Mouse (Mus musculus): ENCODE measurements at regions not wholly inside any gene's neighbourhood (a gene's known extent, or its start where the extent isn't known, plus 50 kb on each side); places are given as distances from the start of the nearest gene placed in this dataset.

GRCm38 (mm10) chr11:112878436-112878835 lies 96.4 kb downstream of the Sox9 start:
- no peak overlapping the region for H3K4me3 ChIP-seq (replicated peaks; ENCODE audit: extremely low read depth, low read depth, low read length)
- DNase-seq, result no peak
- TF ChIP-seq CTCF (IDR thresholded peaks at IDR 0.05; ENCODE audit: insufficient read depth, low read length), result no peak
- no peak for TF ChIP-seq POLR2A (IDR thresholded peaks at IDR 0.05; ENCODE audit: borderline replicate concordance, extremely low read depth, low read depth, low read length)
- no peaks in the 10 kb centered on the region; the same call in 1 of the 2 replicates for H3K4me1 ChIP-seq (ENCODE audit: control insufficient read depth, insufficient read depth, low read length)

GRCm38 (mm10) chr11:112880736-112881135 lies 98.7 kb downstream of the Sox9 start:
- no peaks in the 10 kb centered on the region for H3K4me1 ChIP-seq (ENCODE audit: control insufficient read depth, insufficient read depth, low read length)
- DNase-seq, result no peak
- 72% methylated on average over 3 of the region's 3 CpGs for WGBS
- TF ChIP-seq CTCF (IDR thresholded peaks at IDR 0.05; ENCODE audit: insufficient read depth, low read length) (no peak), POLR2A (IDR thresholded peaks at IDR 0.05; ENCODE audit: borderline replicate concordance, extremely low read depth, low read depth, low read length) (no peak)
- H3K4me3 ChIP-seq (replicated peaks; ENCODE audit: extremely low read depth, low read depth, low read length), result no peak overlapping the region

- Histone ChIP-seq H3K4me1 (ENCODE audit: control insufficient read depth, insufficient read depth, low read length) (no peaks in the 10 kb centered on the region), H3K4me3 (replicated peaks; ENCODE audit: extremely low read depth, low read depth, low read length) (no peak overlapping the region)
- TF ChIP-seq CTCF (IDR thresholded peaks at IDR 0.05; ENCODE audit: insufficient read depth, low read length) (no peak), POLR2A (IDR thresholded peaks at IDR 0.05; ENCODE audit: borderline replicate concordance, extremely low read depth, low read depth, low read length) (no peak)
- 66% methylated on average over 9 of the region's 9 CpGs for WGBS
- no peak for DNase-seq
These were observed 103.4 kb downstream of the Sox9 start for GRCm38 (mm10) chr11:112885336-112885940.

GRCm38 (mm10) chr11:112886139-112886538 lies 104.1 kb downstream of the Sox9 start:
- 81% methylated on average over 16 of the region's 16 CpGs for WGBS
- Histone ChIP-seq H3K4me3 (replicated peaks; ENCODE audit: extremely low read depth, low read depth, low read length) (no peak overlapping the region), H3K4me1 (ENCODE audit: control insufficient read depth, insufficient read depth, low read length) (no peaks in the 10 kb centered on the region)
- TF ChIP-seq POLR2A (IDR thresholded peaks at IDR 0.05; ENCODE audit: borderline replicate concordance, extremely low read depth, low read depth, low read length) (no peak), CTCF (IDR thresholded peaks at IDR 0.05; ENCODE audit: insufficient read depth, low read length) (no peak)
- no peak for DNase-seq

- Histone ChIP-seq H3K4me3 (replicated peaks; ENCODE audit: extremely low read depth, low read depth, low read length) (no peak overlapping the region), H3K4me1 (ENCODE audit: control insufficient read depth, insufficient read depth, low read length) (no peaks in the 10 kb centered on the region)
- TF ChIP-seq CTCF (IDR thresholded peaks at IDR 0.05; ENCODE audit: insufficient read depth, low read length) (no peak), POLR2A (IDR thresholded peaks at IDR 0.05; ENCODE audit: borderline replicate concordance, extremely low read depth, low read depth, low read length) (no peak)
- WGBS, result 91% methylated on average over 6 of the region's 6 CpGs
- DNase-seq, result no peak
These were observed 107.7 kb downstream of the Sox9 start for GRCm38 (mm10) chr11:112889760-112890159.

- no peak overlapping the region for H3K4me3 ChIP-seq (replicated peaks; ENCODE audit: extremely low read depth, low read depth, low read length)
- DNase-seq, result no peak
- 82% methylated on average over 2 of the region's 2 CpGs for WGBS
- TF ChIP-seq CTCF (IDR thresholded peaks at IDR 0.05; ENCODE audit: insufficient read depth, low read length) (no peak), POLR2A (IDR thresholded peaks at IDR 0.05; ENCODE audit: borderline replicate concordance, extremely low read depth, low read depth, low read length) (no peak)
- H3K4me1 ChIP-seq (ENCODE audit: control insufficient read depth, insufficient read depth, low read length), result no peaks in the 10 kb centered on the region
These were observed 115.6 kb downstream of the Sox9 start for GRCm38 (mm10) chr11:112897597-112897996.

GRCm38 (mm10) chr11:112902618-112903017 lies 120.6 kb downstream of the Sox9 start:
- Histone ChIP-seq H3K4me3 (replicated peaks; ENCODE audit: extremely low read depth, low read depth, low read length) (no peak overlapping the region), H3K4me1 (ENCODE audit: control insufficient read depth, insufficient read depth, low read length) (no peaks in the 10 kb centered on the region)
- no peak for DNase-seq
- WGBS, result 81% methylated on average over 3 of the region's 3 CpGs
- no peak for TF ChIP-seq POLR2A (IDR thresholded peaks at IDR 0.05; ENCODE audit: borderline replicate concordance, extremely low read depth, low read depth, low read length)
- TF ChIP-seq CTCF (IDR thresholded peaks at IDR 0.05; ENCODE audit: insufficient read depth, low read length), result no peak

- TF ChIP-seq CTCF (IDR thresholded peaks at IDR 0.05; ENCODE audit: insufficient read depth, low read length) (no peak), POLR2A (IDR thresholded peaks at IDR 0.05; ENCODE audit: borderline replicate concordance, extremely low read depth, low read depth, low read length) (no peak)
- 76% methylated on average over 5 of the region's 5 CpGs for WGBS
- no peaks in the 10 kb centered on the region for H3K4me1 ChIP-seq (ENCODE audit: control insufficient read depth, insufficient read depth, low read length)
- H3K4me3 ChIP-seq (replicated peaks; ENCODE audit: extremely low read depth, low read depth, low read length), result no peak overlapping the region
- no peak for DNase-seq
These were observed 128.3 kb downstream of the Sox9 start for GRCm38 (mm10) chr11:112910309-112910708.

GRCm38 (mm10) chr11:112912875-112913274 lies 130.9 kb downstream of the Sox9 start:
- no peak for TF ChIP-seq CTCF (IDR thresholded peaks at IDR 0.05; ENCODE audit: insufficient read depth, low read length)
- TF ChIP-seq POLR2A (IDR thresholded peaks at IDR 0.05; ENCODE audit: borderline replicate concordance, extremely low read depth, low read depth, low read length), result no peak
- DNase-seq, result no peak
- H3K4me1 ChIP-seq (ENCODE audit: control insufficient read depth, insufficient read depth, low read length), result no peaks in the 10 kb centered on the region
- 80% methylated on average over 3 of the region's 3 CpGs for WGBS
- H3K4me3 ChIP-seq (replicated peaks; ENCODE audit: extremely low read depth, low read depth, low read length), result no peak overlapping the region

- DNase-seq, result no peak
- no peaks in the 10 kb centered on the region for H3K4me1 ChIP-seq (ENCODE audit: control insufficient read depth, insufficient read depth, low read length)
- WGBS, result 97% methylated on average over 1 of the region's 1 CpGs
- no peak overlapping the region for H3K4me3 ChIP-seq (replicated peaks; ENCODE audit: extremely low read depth, low read depth, low read length)
- TF ChIP-seq CTCF (IDR thresholded peaks at IDR 0.05; ENCODE audit: insufficient read depth, low read length) (no peak), POLR2A (IDR thresholded peaks at IDR 0.05; ENCODE audit: borderline replicate concordance, extremely low read depth, low read depth, low read length) (no peak)
These were observed 134.9 kb downstream of the Sox9 start for GRCm38 (mm10) chr11:112916923-112917322.
